Mouse (Mus musculus) erythroblast, embryonic 14.5 days (primary cell): Measurements from ENCODE around the gene Abhd4.

Experiments used
- GATA1 ChIP-seq: IDR thresholded peaks from 2 replicates; pipeline ENCODE4 v1.6.1; 2012; ENCODE audit warnings: low read length, inconsistent platforms, mixed read lengths
- TAL1 ChIP-seq: IDR thresholded peaks from 3 replicates; pipeline ENCODE4 v1.6.1; 2012; ENCODE audit warnings: low read length, inconsistent platforms, mixed read lengths

DNA sequence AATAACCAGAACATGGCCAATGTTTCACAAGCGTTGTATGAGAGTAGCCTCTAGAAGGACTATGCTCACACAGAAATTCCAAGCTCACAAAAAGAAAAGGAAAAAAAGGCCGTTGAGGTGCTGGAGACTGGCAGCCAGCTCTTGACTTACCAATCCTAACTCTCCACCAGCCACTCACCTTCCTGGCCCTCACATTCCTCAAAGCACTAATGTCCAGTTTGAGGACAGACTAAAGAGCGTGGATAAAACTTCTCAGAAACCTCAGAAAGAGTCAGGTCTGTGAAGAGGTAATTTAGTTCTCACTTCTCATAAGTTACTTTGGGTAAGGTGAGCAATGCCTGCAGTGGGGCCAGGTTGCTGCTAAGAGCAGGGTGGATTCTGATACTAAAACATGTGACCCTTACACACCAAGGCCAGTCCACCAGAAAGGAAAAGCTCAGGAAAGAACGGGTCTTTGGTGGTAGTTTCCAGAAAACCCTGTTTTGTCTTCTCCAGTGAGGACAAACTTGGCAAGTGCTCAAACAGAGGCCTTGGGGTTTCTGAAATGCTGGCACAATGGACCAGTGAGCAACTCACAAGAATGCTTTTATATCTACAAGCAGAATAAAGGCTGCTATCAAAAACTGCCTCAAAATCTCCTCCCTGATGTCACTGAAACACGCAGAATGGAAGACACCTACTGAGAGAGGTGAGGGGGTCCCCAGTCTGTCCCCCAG, 18.0 kb upstream of the Abhd4 start:
- TF ChIP-seq GATA1 (no peak), TAL1 (no peak)
